Mouse (Mus musculus): ENCODE results near the gene Krt71. TPM values are rescaled to one million over a fixed set of nuclear protein-coding genes. Genes with fewer than 3 reads are reported as not detected.

The Krt71 gene
- total RNA-seq (2021), result not detected
- long read RNA-seq, experiment 1, result 0 reads
- long read RNA-seq, experiment 2, result 0 reads

- no peak for DNase-seq (ENCODE audit: low spot score in 2 of 2)
These were observed at the start of gene Krt71 for GRCm38 (mm10) chr15:101742711-101743110. TSS of gene Krt71 (minus strand) at chr15:101743109.

DNA sequence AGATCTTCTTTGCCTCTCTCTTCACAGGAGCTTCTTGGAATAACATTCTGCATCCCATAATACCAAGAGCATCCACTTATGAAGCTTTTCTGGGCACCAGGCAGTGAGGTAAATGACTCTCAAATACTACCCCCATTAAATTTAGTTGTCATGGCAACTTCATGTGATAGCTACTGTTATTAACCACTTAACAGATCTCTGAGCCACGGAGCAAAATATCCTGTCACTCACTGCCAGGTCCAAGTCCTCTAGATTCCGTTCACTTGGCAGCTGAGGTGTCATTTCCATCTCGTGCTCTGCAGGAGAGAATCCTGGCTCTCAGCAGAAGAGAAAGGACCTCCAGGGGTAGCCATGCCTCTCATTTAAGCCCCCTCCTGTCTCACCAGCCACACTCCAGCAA lies 48.0 kb upstream of the Krt71 start:
- no peak for DNase-seq (ENCODE audit: low spot score in 2 of 2)

- no peak for DNase-seq (ENCODE audit: low spot score in 2 of 2)
These were observed 43.5 kb upstream of the Krt71 start, which contains the start of gene Krt72 for GRCm38 (mm10) chr15:101786360-101786759. TSS of gene Krt72 (minus strand) at chr15:101786460.

- no peak for DNase-seq (ENCODE audit: low spot score in 2 of 2)
These were observed 30.5 kb upstream of the Krt71 start for GRCm38 (mm10) chr15:101773420-101773819.

GRCm38 (mm10) chr15:101772711-101773081 lies 29.8 kb upstream of the Krt71 start:
- DNase-seq (ENCODE audit: low spot score in 2 of 2), result peak; percentile 87 to 94

- DNase-seq (ENCODE audit: low spot score in 2 of 2), result no peak
These were observed 29.3 kb upstream of the Krt71 start for GRCm38 (mm10) chr15:101772080-101772710.

GRCm38 (mm10) chr15:101770226-101770625 lies 27.3 kb upstream of the Krt71 start:
- no peak for DNase-seq (ENCODE audit: low spot score in 2 of 2)

DNA sequence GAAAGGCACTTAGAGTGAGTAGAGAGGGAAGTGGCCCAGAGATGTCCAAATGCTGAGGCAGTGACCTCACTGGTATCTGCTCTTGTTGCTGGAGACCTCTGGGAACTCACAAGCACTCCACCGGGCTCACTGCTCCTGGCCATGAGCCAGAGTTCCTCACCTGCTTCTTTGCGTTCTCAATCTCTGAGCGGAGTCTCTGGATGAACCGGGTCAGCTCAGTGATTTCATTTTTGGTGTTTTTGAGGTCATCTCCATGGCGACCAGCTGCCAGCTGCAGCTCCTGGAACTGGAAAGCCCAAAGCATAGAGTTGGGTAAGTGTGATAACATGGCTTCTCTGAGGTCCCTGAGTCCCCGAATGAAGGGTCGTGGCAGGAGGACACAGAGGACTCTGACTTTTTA lies 5.1 kb downstream of the Krt71 start:
- no peak for DNase-seq (ENCODE audit: low spot score in 2 of 2)

DNA sequence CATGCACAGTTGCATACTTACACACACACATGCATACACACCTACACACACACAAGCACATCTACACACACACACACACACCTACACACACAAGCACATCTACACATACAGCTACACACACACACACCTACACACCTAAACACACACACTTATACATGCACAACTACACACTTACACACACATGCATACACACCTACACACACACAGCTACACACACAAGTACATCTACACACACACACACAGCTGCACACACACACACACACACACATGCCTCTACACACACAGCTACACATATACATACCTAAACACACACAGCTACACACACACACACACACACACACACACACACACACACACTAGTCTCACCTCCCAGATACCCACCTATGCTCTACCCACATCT lies 12.3 kb downstream of the Krt71 start:
- DNase-seq (ENCODE audit: low spot score in 2 of 2), result no peak

GRCm38 (mm10) chr15:101724686-101725085 lies 18.2 kb downstream of the Krt71 start:
- DNase-seq (ENCODE audit: low spot score in 2 of 2), result no peak

DNA sequence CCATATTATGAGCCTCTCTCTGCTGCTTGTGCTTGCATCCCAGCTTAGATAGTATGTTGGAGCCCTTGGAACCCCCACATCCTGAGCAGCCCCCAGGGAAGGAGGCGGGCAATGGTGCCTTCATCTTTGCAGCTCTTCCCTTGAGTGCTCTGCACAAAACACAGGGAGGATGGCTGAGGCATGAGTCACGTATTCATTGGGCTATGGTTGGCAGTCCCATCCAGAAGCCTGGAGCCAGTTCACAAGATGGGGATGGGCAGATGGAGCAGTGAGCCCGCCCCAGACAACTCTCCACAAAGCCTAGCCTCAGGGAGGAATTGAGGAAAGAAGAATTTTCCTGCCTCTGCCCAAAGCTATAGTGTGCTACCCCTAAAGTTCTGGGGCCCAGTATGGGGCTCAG lies 27.1 kb downstream of the Krt71 start:
- DNase-seq (ENCODE audit: low spot score in 2 of 2), result no peak

DNA sequence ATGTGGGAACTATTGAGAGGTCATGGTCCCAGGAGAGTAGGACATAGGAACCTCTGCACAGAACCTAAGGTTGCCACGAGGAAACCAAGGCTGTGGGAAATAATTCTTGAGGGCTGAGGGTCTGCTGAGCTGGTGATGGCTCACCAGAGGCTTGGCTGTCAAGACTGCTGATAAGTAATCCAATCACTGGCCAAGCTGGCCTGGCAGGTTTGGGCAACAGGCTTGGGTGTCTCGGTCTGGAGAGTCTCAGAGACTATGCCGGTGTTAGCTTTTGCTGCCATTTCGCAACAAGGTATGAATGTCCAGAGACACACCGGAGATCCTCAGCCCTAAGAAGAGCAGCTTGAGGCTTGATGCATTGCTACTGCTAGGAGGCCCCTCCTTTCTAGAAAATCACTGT lies 28.6 kb downstream of the Krt71 start:
- DNase-seq (ENCODE audit: low spot score in 2 of 2), result no peak

- DNase-seq (ENCODE audit: low spot score in 2 of 2), result no peak
These were observed 29.2 kb downstream of the Krt71 start for GRCm38 (mm10) chr15:101713731-101714130.

GRCm38 (mm10) chr15:101712720-101713119 lies 30.2 kb downstream of the Krt71 start, which contains the start of gene Krt5:
TSS of gene Krt5 (minus strand) at chr15:101712898.
- DNase-seq (ENCODE audit: low spot score in 2 of 2), result no peak

- no peak for DNase-seq (ENCODE audit: low spot score in 2 of 2)
These were observed 34.2 kb downstream of the Krt71 start for GRCm38 (mm10) chr15:101708683-101709082.

DNA sequence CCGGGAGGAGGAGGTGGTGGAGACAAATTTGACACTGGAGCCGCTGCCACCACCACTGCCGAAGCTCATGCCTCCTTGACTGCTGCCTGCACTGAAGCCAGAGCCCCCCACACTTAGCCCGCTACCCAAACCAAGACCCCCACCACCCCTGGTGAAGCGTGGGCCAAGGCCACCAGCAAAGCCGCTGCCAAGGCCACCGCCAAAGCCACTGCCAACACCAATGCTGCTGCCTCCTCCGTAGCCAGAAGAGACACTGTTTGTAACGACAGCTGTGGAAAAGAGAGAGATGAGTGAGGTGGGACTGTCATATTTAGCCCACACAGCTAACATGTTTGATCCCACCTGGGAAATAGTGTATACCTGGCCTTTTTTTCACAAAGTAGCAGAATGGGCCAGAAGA lies 35.5 kb downstream of the Krt71 start:
- no peak for DNase-seq (ENCODE audit: low spot score in 2 of 2)

- DNase-seq (ENCODE audit: low spot score in 2 of 2), result no peak
These were observed 38.8 kb downstream of the Krt71 start for GRCm38 (mm10) chr15:101704066-101704465.

DNA sequence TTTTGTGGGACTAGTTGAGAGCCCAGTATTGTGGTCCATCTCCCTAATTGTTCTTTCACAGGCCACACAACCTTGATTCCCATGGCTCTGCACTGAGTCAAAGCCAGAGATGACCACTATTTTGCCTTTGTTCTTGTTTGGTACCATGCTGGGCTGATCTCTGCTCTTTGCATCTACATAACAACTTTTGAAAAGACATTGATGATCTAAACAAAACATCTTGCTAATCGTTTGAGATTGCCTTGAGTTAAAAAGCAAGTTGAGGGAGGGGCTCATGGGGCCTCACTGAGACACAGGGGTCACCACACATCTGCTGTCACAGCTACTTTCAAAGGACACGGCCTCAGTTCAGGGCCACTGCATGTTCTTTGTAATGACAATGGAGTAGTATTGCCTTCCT lies 40.5 kb downstream of the Krt71 start:
- no peak for DNase-seq (ENCODE audit: low spot score in 2 of 2)

DNA sequence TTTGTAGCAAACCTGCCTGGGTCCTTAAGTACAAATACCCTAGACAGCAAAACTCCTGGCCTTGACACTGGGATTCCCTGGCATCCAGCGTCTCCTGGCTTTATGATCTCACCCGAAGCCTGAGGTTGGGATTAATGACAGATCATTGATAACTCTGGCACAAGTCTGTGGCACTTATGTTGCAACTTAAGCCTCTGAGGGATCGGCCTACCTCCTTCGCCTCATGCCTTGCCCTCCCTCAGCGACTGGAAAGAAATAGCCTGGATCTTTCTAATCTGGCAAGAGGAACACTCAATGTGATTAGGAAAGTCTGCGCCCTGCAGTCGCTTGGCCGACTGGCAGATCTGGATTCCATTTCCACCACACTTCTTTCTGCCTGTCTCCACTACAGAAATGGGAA lies 43.0 kb downstream of the Krt71 start:
- DNase-seq (ENCODE audit: low spot score in 2 of 2), result no peak

- DNase-seq (ENCODE audit: low spot score in 2 of 2), result no peak
These were observed 43.7 kb downstream of the Krt71 start for GRCm38 (mm10) chr15:101699192-101699591.

- no peak for DNase-seq (ENCODE audit: low spot score in 2 of 2)
These were observed 45.4 kb downstream of the Krt71 start for GRCm38 (mm10) chr15:101697326-101698188.

GRCm38 (mm10) chr15:101694207-101694606 lies 48.7 kb downstream of the Krt71 start, which contains the start of gene Krt6a:
TSS of gene Krt6a (minus strand) at chr15:101694307.
- DNase-seq (ENCODE audit: low spot score in 2 of 2), result no peak

All from left cerebral cortex, adult 18-20 months (tissue).